8 mouse cellular contexts compared by ENCODE assay signal in genomic region chr3:103382872-103383567, GRCm38 (mm10).
DNase-seq lines count a peak whose midpoint lies in the region; ATAC-seq lines count a peak whose summit lies in the region.

No protein-coding gene starts in this region.

- H3K9ac ChIP-seq in hindbrain, embryonic 16.5 days (ENCODE audit: low read depth, low read length): no peak overlapping the region

- H3K9me3 ChIP-seq in hindbrain, embryonic 16.5 days (ENCODE audit: control insufficient read depth, low read length): no peaks in the 10 kb centered on the region

- peak; percentile 87 for ATAC-seq in hindbrain, embryonic 16.5 days

- 0 out of 2 replicates have a peak overlapping the region, but pooled peaks have one; percentile 32 for H3K4me2 ChIP-seq in hindbrain, embryonic 16.5 days (ENCODE audit: low read length)

- no peaks in the 10 kb centered on the region for H3K4me1 ChIP-seq in hindbrain, embryonic 16.5 days (ENCODE audit: control insufficient read depth, insufficient read depth, low read depth, low read length)

- no peaks in the 10 kb centered on the region for H3K27me3 ChIP-seq in hindbrain, embryonic 16.5 days (replicated peaks; ENCODE audit: control insufficient read depth, insufficient read depth, low read length)

- H3K4me3 ChIP-seq in hindbrain, embryonic 16.5 days (ENCODE audit: low read length): no peak overlapping the region

- no peak overlapping the region for H3K27ac ChIP-seq in hindbrain, embryonic 16.5 days (ENCODE audit: low read depth, low read length)

- H3K36me3 ChIP-seq in hindbrain, embryonic 16.5 days (ENCODE audit: control insufficient read depth, insufficient read depth, low read length): no peaks in the 10 kb centered on the region

- peak; percentile 92 for DNase-seq in R1 (ENCODE audit: low read depth, low spot score)
- DNase-seq in cerebellum, postnatal 36 days: peak; percentile 89
- DNase-seq in gastrocnemius, adult 18-20 months (ENCODE audit: low spot score): peak; percentile 87
- DNase-seq in left cerebral cortex, adult 11 months (ENCODE audit: low spot score): peak; percentile 77
- DNase-seq in lung, postnatal 4 days: peak; percentile 91 to 94
- peak; percentile 87 for DNase-seq in retina, postnatal 7 days (ENCODE audit: low read depth, low spot score)
- DNase-seq in urinary bladder, adult 18-20 months (ENCODE audit: low spot score in 2 of 2): peak; percentile 73 to 83

- 17% methylated on average over 17 of the region's 17 CpGs for WGBS in hindbrain, embryonic 16.5 days
